12 mouse cellular contexts compared by ENCODE assay signal in the genomic region with DNA sequence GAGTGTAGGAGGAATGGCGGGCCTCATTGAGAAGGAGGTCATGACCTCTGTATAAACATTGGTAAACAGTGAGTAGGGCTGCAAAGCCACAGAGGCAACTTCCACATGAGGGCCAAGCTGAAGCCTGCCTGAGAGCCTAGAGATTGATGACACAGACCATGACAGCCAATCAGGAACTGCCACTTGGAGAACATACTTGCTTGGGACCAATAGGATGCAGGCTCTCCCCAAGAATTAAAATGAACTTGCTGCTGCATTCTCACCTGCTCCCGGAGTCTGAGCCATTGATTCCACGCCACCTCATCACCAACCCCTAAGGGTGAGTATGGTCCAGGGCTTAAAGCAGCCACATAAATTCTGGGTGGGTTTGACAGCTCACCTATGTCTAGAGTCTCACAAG.
DNase-seq lines count a peak whose midpoint lies in the region; ATAC-seq lines count a peak whose summit lies in the region.
"Had no signal": no experiment of that assay in that cellular context is flagged by ENCODE, and none has a peak within 500 bp of the region (broad histone marks: within the 10 kb centered on the region; RNA-seq: fewer than 3 reads in every experiment).

No protein-coding gene starts in this region.

- no peak overlapping the region for H3K9ac ChIP-seq in forebrain, embryonic 11.5 days (ENCODE audit: low read length)
- no peak overlapping the region for H3K9ac ChIP-seq in forebrain, embryonic 13.5 days
- no peak overlapping the region for H3K9ac ChIP-seq in intestine, embryonic 16.5 days (ENCODE audit: low read depth, low read length)
- H3K9ac ChIP-seq: embryonic facial prominence, embryonic 13.5 days had no signal

- no peaks in the 10 kb centered on the region for H3K4me1 ChIP-seq in forebrain, embryonic 11.5 days (replicated peaks; ENCODE audit: control insufficient read depth, insufficient read depth, low read length)
- no peaks in the 10 kb centered on the region for H3K4me1 ChIP-seq in forebrain, embryonic 13.5 days
- no peaks in the 10 kb centered on the region for H3K4me1 ChIP-seq in intestine, embryonic 16.5 days (ENCODE audit: control insufficient read depth, insufficient read depth, low read length)
- H3K4me1 ChIP-seq: heart, embryonic 10.5 days had no signal

- no peak overlapping the region for H3K4me2 ChIP-seq in forebrain, embryonic 11.5 days (ENCODE audit: low read depth, low read length, severe bottlenecking)
- no peak overlapping the region for H3K4me2 ChIP-seq in forebrain, embryonic 13.5 days
- no peak overlapping the region for H3K4me2 ChIP-seq in intestine, embryonic 16.5 days (ENCODE audit: low read depth, low read length)
- H3K4me2 ChIP-seq: embryonic facial prominence, embryonic 13.5 days had no signal

- ATAC-seq in forebrain, embryonic 11.5 days (replicated peaks; ENCODE audit: low FRiP score): 0 out of 2 replicates have a peak, but pooled peaks have one; percentile 27
- no peak for ATAC-seq in forebrain, embryonic 13.5 days
- ATAC-seq in intestine, embryonic 16.5 days: no peak
- ATAC-seq: Patski had no signal

- no peaks in the 10 kb centered on the region for H3K36me3 ChIP-seq in forebrain, embryonic 11.5 days (ENCODE audit: control insufficient read depth, insufficient read depth, low read length)
- H3K36me3 ChIP-seq in forebrain, embryonic 13.5 days (ENCODE audit: poor library complexity, severe bottlenecking): no peaks in the 10 kb centered on the region
- no peaks in the 10 kb centered on the region for H3K36me3 ChIP-seq in intestine, embryonic 16.5 days (ENCODE audit: control insufficient read depth, insufficient read depth, low read length)
- H3K36me3 ChIP-seq: embryonic facial prominence, embryonic 13.5 days; heart, embryonic 10.5 days had no signal

- H3K27ac ChIP-seq in forebrain, embryonic 11.5 days (ENCODE audit: low read depth, low read length): no peak overlapping the region
- no peak overlapping the region for H3K27ac ChIP-seq in forebrain, embryonic 13.5 days
- H3K27ac ChIP-seq in intestine, embryonic 16.5 days (ENCODE audit: low read length): no peak overlapping the region
- H3K27ac ChIP-seq: embryonic facial prominence, embryonic 13.5 days; heart, embryonic 10.5 days; layer of hippocampus, adult 2 months had no signal

- no peak for DNase-seq in forebrain, embryonic 11.5 days (ENCODE audit: low spot score)
- peak; percentile 48 for DNase-seq in A20 (ENCODE audit: low read depth, low spot score)
- peak; percentile 20 for DNase-seq in c-Kit-positive CD71-negative TER-119-negative erythroid progenitor cells, embryonic 14.5 days (ENCODE audit: low read depth)
- DNase-seq in lung, postnatal 4 days: peak; percentile 32 to 48
- DNase-seq in layer of hippocampus, postnatal 25 days (ENCODE audit: extremely low spot score in 1 of 2, low spot score in 1 of 2): no peak
- DNase-seq in urinary bladder, adult 18-20 months (ENCODE audit: low spot score in 2 of 2): no peak

- H3K27me3 ChIP-seq in forebrain, embryonic 11.5 days (ENCODE audit: control insufficient read depth, insufficient read depth, low read length): no peaks in the 10 kb centered on the region
- no peaks in the 10 kb centered on the region for H3K27me3 ChIP-seq in forebrain, embryonic 13.5 days
- no peaks in the 10 kb centered on the region for H3K27me3 ChIP-seq in intestine, embryonic 16.5 days (replicated peaks; ENCODE audit: control insufficient read depth, insufficient read depth, low read length)
- H3K27me3 ChIP-seq: embryonic facial prominence, embryonic 13.5 days had no signal

- no peaks in the 10 kb centered on the region for H3K9me3 ChIP-seq in forebrain, embryonic 11.5 days (ENCODE audit: control insufficient read depth, low read length)
- no peaks in the 10 kb centered on the region for H3K9me3 ChIP-seq in forebrain, embryonic 13.5 days (replicated peaks)
- no peaks in the 10 kb centered on the region for H3K9me3 ChIP-seq in intestine, embryonic 16.5 days (ENCODE audit: control insufficient read depth, low read length)
- H3K9me3 ChIP-seq: embryonic facial prominence, embryonic 13.5 days; heart, embryonic 10.5 days had no signal

- 65% methylated on average over 3 of the region's 3 CpGs for WGBS in forebrain, embryonic 11.5 days
- WGBS in forebrain, embryonic 13.5 days: 73% methylated on average over 3 of the region's 3 CpGs
- WGBS in intestine, embryonic 16.5 days: 50% methylated on average over 3 of the region's 3 CpGs

- H3K4me3 ChIP-seq in forebrain, embryonic 11.5 days (ENCODE audit: low read depth, low read length): no peak overlapping the region
- H3K4me3 ChIP-seq in forebrain, embryonic 13.5 days: no peak overlapping the region
- no peak overlapping the region for H3K4me3 ChIP-seq in intestine, embryonic 16.5 days (ENCODE audit: low read length)
- H3K4me3 ChIP-seq: embryonic facial prominence, embryonic 13.5 days; heart, embryonic 10.5 days; layer of hippocampus, adult 2 months had no signal

Comparison
In these comparisons a context has a peak if more than half of its experiments do, and no peak if none do; other contexts are left out.
1. DNase-seq: peak in A20 (single experiment), c-Kit-positive CD71-negative TER-119-negative erythroid progenitor cells, embryonic 14.5 days (single experiment) and lung, postnatal 4 days (2 of 2); none in forebrain, embryonic 11.5 days (single experiment), layer of hippocampus, postnatal 25 days (0 of 2) and urinary bladder, adult 18-20 months (0 of 2).